Mouse (Mus musculus) heart, embryonic 12.5 days (tissue): ENCODE results near the gene Mettl7a2. TPM values are rescaled to one million over a fixed set of nuclear protein-coding genes. Genes with fewer than 3 reads are reported as not detected.
"Not testable (repeated sequence)": the region's sequence is repeated elsewhere in the genome, so short reads cannot be mapped to it uniquely, and the experiment has no call there.

Source experiments
- ATAC-seq: fragments of 200-750 bp; cut with Nextera tagmentation; 2 replicates; pipeline ENCODE4 v1.8.0; 2017; ENCODE audit warnings: moderate TSS enrichment, moderate library complexity; ENCODE audit not compliant: insufficient number of reproducible peaks, low FRiP score
- H3K27ac ChIP-seq: fragments of 300-500 bp; sonication (generic); 2 replicates; pipeline ENCODE4 v1.5.1; 2016; ENCODE audit warnings: mild to moderate bottlenecking, moderate library complexity; ENCODE audit not compliant: poor library complexity, severe bottlenecking
- H3K27me3 ChIP-seq: fragments of 300-500 bp; sonication (generic); replicated peaks from 2 replicates; pipeline ENCODE4 v1.6.1; 2016; ENCODE audit warnings: mild to moderate bottlenecking, moderate library complexity
- H3K36me3 ChIP-seq: fragments of 300-500 bp; sonication (generic); 2 replicates; pipeline ENCODE4 v1.6.1; 2016; ENCODE audit warnings: mild to moderate bottlenecking, moderate library complexity
- H3K4me1 ChIP-seq: fragments of 300-500 bp; sonication (generic); replicated peaks from 2 replicates; pipeline ENCODE4 v1.6.1; 2016; ENCODE audit warnings: mild to moderate bottlenecking
- H3K4me2 ChIP-seq: fragments of 300-500 bp; sonication (generic); 2 replicates; pipeline ENCODE4 v1.6.1; 2016; ENCODE audit warnings: mild to moderate bottlenecking, moderate library complexity
- H3K4me3 ChIP-seq: fragments of 300-500 bp; sonication (generic); 2 replicates; pipeline ENCODE4 v1.5.1; 2016; ENCODE audit warnings: mild to moderate bottlenecking
- H3K9ac ChIP-seq: fragments of 300-500 bp; sonication (generic); 2 replicates; pipeline ENCODE4 v1.6.1; 2016; ENCODE audit warnings: mild to moderate bottlenecking, moderate library complexity
- H3K9me3 ChIP-seq: fragments of 300-500 bp; sonication (generic); replicated peaks from 2 replicates; pipeline ENCODE4 v1.6.1; 2016; ENCODE audit warnings: mild to moderate bottlenecking, moderate library complexity
- WGBS: fragments of 180-500 bp; shearing (Covaris S2); methylation state at CpG from one replicate; pipeline ENCODE4 v1.1.7; 2016; 5-methylcytosine and 5-hydroxymethylcytosine counted together
- polyA plus RNA-seq: library from polyadenylated mRNA; unstranded; fragments of >200 nt; fragmentation: Nextera tagmentation; extraction: Ambion mirVana; gene quantifications from 2 replicates; pipeline ENCODE4 v1.2.1, GENCODE M21; 2016

Gene Mettl7a2
- polyA plus RNA-seq, 1 experiment from 2014 or later = not detected

- 82% methylated on average over 5 of the region's 5 CpGs for WGBS
- H3K4me3 ChIP-seq, ATAC-seq, H3K27me3 ChIP-seq, H3K36me3 ChIP-seq, H3K9me3 ChIP-seq, H3K9ac ChIP-seq, H3K4me1 ChIP-seq, H3K27ac ChIP-seq, H3K4me2 ChIP-seq: not testable (repeated sequence)
Measured at GRCm38 (mm10) chr15:100341314-100341980, 11.6 kb upstream of the Mettl7a2 start.

GRCm38 (mm10) chr15:100345484-100345883 is 7.5 kb upstream of the Mettl7a2 start:
- H3K4me3 ChIP-seq = no peak overlapping the region
- H3K9me3 ChIP-seq = peaks cover 3% of the 10 kb centered on the region; the same call in 1 of the 2 replicates
- H3K36me3 ChIP-seq = no peaks in the 10 kb centered on the region
- no peak overlapping the region for H3K9ac ChIP-seq
- no peak for ATAC-seq
- H3K4me1 ChIP-seq = peaks cover 16% of the 10 kb centered on the region
- H3K27ac ChIP-seq = no peak overlapping the region
- no peaks in the 10 kb centered on the region for H3K27me3 ChIP-seq
- no peak overlapping the region for H3K4me2 ChIP-seq

DNA sequence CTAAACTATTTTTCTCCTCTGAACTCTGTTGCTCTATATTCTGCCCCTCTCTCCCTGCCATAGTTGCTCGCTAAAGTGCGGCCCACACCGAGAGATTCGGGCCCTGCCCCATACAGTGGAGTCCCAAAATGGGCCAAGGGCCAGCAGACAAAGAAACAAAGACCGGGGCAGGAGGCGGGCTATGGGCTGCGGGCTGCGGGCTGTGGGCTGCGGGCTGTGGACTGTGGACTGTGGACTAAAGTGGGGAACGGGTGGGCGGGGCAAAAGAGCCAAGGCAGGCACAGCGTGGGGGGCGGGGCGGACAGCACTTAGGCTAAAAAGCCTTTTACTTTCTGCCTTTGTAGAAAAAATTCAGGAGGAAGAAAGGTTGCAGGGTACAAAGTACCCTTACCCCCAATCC is 6.2 kb upstream of the Mettl7a2 start:
- Histone ChIP-seq H3K36me3 (no peaks in the 10 kb centered on the region), H3K4me1 (peaks cover 25% of the 10 kb centered on the region), H3K9me3 (peaks cover 3% of the 10 kb centered on the region; the same call in 1 of the 2 replicates), H3K9ac (no peak overlapping the region), H3K4me3 (no peak overlapping the region), H3K27me3 (no peaks in the 10 kb centered on the region), H3K27ac (no peak overlapping the region), H3K4me2 (no peak overlapping the region)
- no peak for ATAC-seq
- 72% methylated on average over 14 of the region's 14 CpGs for WGBS

DNA sequence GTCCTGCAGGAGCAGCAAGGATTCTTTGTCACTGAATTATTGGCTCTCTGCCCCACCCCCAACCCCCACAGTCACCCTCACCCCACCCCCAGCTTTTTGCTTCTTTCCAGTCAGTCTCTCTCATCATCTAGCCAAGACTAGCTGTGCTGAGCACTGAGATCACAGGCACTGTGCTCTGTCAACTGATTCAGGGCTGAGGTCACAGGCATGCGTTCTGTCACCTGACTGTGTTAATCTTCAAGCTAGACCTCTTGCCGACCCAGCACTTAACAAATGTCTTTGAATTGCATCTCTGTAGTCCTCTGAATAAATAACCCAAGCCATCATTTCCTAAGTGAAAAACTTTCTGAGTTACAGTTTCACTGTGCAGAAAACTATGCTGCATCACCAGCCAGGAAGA is 3.5 kb upstream of the Mettl7a2 start:
- H3K4me2 ChIP-seq = no peak overlapping the region
- H3K4me3 ChIP-seq = no peak overlapping the region

GRCm38 (mm10) chr15:100351501-100352060 is 1.4 kb upstream of the Mettl7a2 start:
- 48% methylated on average over 6 of the region's 6 CpGs for WGBS
- peak overlapping the region; percentile 39; the same call in 1 of the 2 replicates for H3K27ac ChIP-seq
- 0 out of 2 replicates have a peak, but pooled peaks cover 3% of the 10 kb centered on the region for H3K9me3 ChIP-seq
- H3K4me2 ChIP-seq = no peak overlapping the region
- no peak overlapping the region for H3K9ac ChIP-seq
- peaks cover 28% of the 10 kb centered on the region for H3K4me1 ChIP-seq
- no peak for ATAC-seq
- H3K27me3 ChIP-seq = no peaks in the 10 kb centered on the region
- H3K36me3 ChIP-seq = no peaks in the 10 kb centered on the region
- no peak overlapping the region for H3K4me3 ChIP-seq

More for the DNA sequence above, 3.5 kb upstream of the Mettl7a2 start:
- Histone ChIP-seq H3K27ac (0 out of 2 replicates have a peak overlapping the region, but pooled peaks have one; percentile 33), H3K9ac (no peak overlapping the region), H3K4me1 (peaks cover 28% of the 10 kb centered on the region), H3K36me3 (no peaks in the 10 kb centered on the region), H3K27me3 (no peaks in the 10 kb centered on the region), H3K9me3 (peaks cover 3% of the 10 kb centered on the region; the same call in 1 of the 2 replicates)
- ATAC-seq = no peak
- WGBS = 17% methylated on average over 2 of the region's 2 CpGs

- not testable (repeated sequence) for H3K27ac ChIP-seq, H3K4me3 ChIP-seq, H3K36me3 ChIP-seq, H3K4me2 ChIP-seq, H3K9me3 ChIP-seq, H3K9ac ChIP-seq, ATAC-seq, H3K27me3 ChIP-seq
- peaks cover 28% of the 10 kb centered on the region for H3K4me1 ChIP-seq
- WGBS = 84% methylated on average over 18 of the region's 22 CpGs
Measured at GRCm38 (mm10) chr15:100353399-100353798, 399 bp downstream of the Mettl7a2 start.

- Histone ChIP-seq H3K4me2 (no peak overlapping the region), H3K36me3 (no peaks in the 10 kb centered on the region), H3K9ac (no peak overlapping the region), H3K27me3 (no peaks in the 10 kb centered on the region), H3K27ac (no peak overlapping the region), H3K4me1 (peaks cover 11% of the 10 kb centered on the region), H3K4me3 (no peak overlapping the region), H3K9me3 (no peaks in the 10 kb centered on the region)
- 78% methylated on average over 5 of the region's 5 CpGs for WGBS
- no peak for ATAC-seq
Measured at GRCm38 (mm10) chr15:100355876-100356275, 2.9 kb downstream of the Mettl7a2 start.

DNA sequence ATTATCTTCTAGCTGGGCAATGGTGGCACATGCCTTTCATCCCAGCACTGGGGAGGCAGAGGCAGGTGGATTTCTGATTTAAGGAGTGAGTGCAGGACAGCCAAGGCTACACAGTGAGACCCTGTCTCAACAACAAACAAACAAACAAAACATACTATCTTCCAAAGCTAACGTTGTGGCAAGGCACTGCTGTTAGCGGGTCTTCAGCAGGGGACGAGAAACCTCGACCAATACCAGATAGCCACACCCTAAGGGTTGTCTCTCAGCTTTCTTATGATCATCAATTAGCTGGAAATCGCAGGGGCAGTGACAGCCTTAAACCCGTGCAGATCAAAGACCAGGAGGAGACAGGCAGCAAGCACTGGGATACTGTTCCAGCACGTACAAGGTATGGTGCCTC is 11.2 kb downstream of the Mettl7a2 start, which contains the start of gene Higd1c:
Gene Higd1c, plus strand, starts transcription at position 301 of the 400 bp plus-strand sequence.
- Histone ChIP-seq H3K9ac (no peak within 1 kb of the TSS), H3K4me2 (no peak within 1 kb of the TSS), H3K9me3 (peaks cover 9% of the 10 kb centered on the region), H3K27me3 (no peaks in the 10 kb centered on the region), H3K36me3 (no peaks in the 10 kb centered on the region), H3K4me1 (no peaks in the 10 kb centered on the region), H3K27ac (no peak within 1 kb of the TSS), H3K4me3 (no peak within 1 kb of the TSS)
- 65% methylated on average over 7 of the region's 7 CpGs for WGBS
- no peak for ATAC-seq

DNA sequence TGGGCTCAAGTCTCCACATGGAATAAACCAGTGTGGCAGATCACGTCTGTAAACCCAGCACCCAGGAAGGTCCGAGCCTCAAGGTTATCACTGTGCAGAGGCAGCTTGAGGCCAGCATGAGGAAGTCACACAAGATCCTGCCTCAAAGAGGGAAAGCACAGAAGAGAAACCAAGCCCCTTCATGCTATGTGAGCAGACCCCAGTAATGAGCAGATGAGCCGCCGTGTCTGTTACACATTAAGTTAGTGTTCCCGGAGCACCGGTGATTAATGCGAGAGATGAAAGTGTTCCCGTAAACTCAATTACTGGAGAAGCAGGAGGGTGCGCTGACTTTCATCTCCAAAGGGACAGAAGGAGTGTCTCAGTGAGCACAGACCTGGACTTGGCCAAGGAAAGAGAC is 13.0 kb downstream of the Mettl7a2 start:
- H3K4me3 ChIP-seq, H3K27ac ChIP-seq, ATAC-seq, H3K36me3 ChIP-seq, H3K4me2 ChIP-seq, H3K9me3 ChIP-seq, H3K4me1 ChIP-seq, H3K9ac ChIP-seq, H3K27me3 ChIP-seq: not testable (repeated sequence)
- WGBS = 85% methylated on average over 9 of the region's 9 CpGs

- WGBS = 85% methylated on average over 7 of the region's 7 CpGs
- H3K27ac ChIP-seq = no peak overlapping the region
- no peak overlapping the region for H3K4me3 ChIP-seq
- H3K4me2 ChIP-seq = no peak overlapping the region
- no peaks in the 10 kb centered on the region for H3K36me3 ChIP-seq
- peaks cover 9% of the 10 kb centered on the region for H3K9me3 ChIP-seq
- H3K27me3 ChIP-seq = no peaks in the 10 kb centered on the region
- no peaks in the 10 kb centered on the region for H3K4me1 ChIP-seq
- no peak overlapping the region for H3K9ac ChIP-seq
- no peak for ATAC-seq
Measured at GRCm38 (mm10) chr15:100367119-100367518, 14.1 kb downstream of the Mettl7a2 start.

DNA sequence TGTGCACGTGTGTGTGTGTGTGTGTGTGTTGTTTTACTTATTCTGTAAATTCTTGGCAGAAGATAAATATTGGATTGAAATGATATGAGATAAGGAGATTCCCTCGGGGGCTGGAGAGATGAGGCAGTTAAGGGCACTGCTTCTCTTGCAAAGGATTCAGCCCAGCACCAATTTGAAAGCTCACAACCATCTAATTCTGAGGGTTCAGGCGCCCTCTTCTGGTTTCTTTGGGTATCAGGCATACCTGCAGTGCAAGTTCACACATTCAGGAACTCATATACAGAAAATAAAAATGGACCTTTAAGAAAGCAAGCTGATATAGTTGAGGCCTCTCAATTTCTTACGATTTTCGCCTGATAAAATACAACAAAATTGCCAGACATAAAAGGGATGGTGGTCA is 22.1 kb downstream of the Mettl7a2 start:
- no peaks in the 10 kb centered on the region; the same call in 1 of the 2 replicates for H3K27me3 ChIP-seq
- no peak overlapping the region for H3K4me3 ChIP-seq
- WGBS = 27% methylated on average over 5 of the region's 5 CpGs
- no peak overlapping the region for H3K9ac ChIP-seq
- H3K9me3 ChIP-seq = no peaks in the 10 kb centered on the region
- H3K4me2 ChIP-seq = no peak overlapping the region
- no peaks in the 10 kb centered on the region for H3K36me3 ChIP-seq
- ATAC-seq = no peak
- no peak overlapping the region for H3K27ac ChIP-seq
- no peaks in the 10 kb centered on the region for H3K4me1 ChIP-seq
